8 mouse cellular contexts compared by ENCODE assay signal in the genomic region with DNA sequence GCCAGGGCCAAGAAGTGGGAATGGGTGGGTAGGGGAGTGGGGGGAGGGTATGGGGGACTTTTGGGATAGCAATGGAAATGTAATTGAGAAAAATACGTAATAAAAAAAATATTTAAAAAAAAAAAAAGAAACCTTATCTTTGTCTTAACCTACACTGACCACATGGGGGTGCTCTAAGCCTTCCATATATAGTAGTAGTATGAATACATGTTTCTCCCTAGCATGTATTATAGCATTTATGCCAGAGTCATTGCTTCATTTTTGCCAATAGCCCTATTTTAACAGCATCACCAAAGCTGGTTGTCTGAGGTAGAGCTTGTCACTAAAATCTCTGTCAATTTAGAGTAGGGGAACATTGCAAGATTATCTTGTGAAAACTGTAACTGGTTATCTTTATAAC. TPM values are rescaled to one million over a fixed set of nuclear protein-coding genes. Genes with fewer than 3 reads are reported as not detected.
DNase-seq lines count a peak whose midpoint lies in the region; ATAC-seq and TF ChIP-seq lines count a peak whose summit lies in the region.

No protein-coding gene starts in this region.

- no peaks in the 10 kb centered on the region for H3K27me3 ChIP-seq in lung, embryonic 14.5 days (ENCODE audit: insufficient read depth, low read length)
- H3K27me3 ChIP-seq in midbrain, embryonic 16.5 days (ENCODE audit: control insufficient read depth, insufficient read depth, low read depth, low read length), result no peaks in the 10 kb centered on the region

- H3K4me1 ChIP-seq in lung, embryonic 14.5 days (ENCODE audit: insufficient read depth), result no peaks in the 10 kb centered on the region
- H3K4me1 ChIP-seq in lung, adult 2 months (ENCODE audit: control insufficient read depth, insufficient read depth, low read length), result no peaks in the 10 kb centered on the region
- H3K4me1 ChIP-seq in midbrain, embryonic 16.5 days (ENCODE audit: control insufficient read depth, insufficient read depth, low read length), result no peaks in the 10 kb centered on the region

- no peak for DNase-seq in frontal cortex, postnatal 14 days (ENCODE audit: low spot score in 2 of 2)
- peak; percentile 79 for DNase-seq in lung, embryonic 14.5 days
- no peak for DNase-seq in lung, adult 2 months
- peak; percentile 64 for DNase-seq in embryo, embryonic 11 days
- DNase-seq in urinary bladder, postnatal 4 days (ENCODE audit: low spot score in 2 of 2), result no peak
- DNase-seq in testis, postnatal 14 days (ENCODE audit: low spot score), result no peak

- WGBS in lung, embryonic 14.5 days, result 10% methylated on average over 1 of the region's 1 CpGs
- WGBS in lung, adult 2 months, result 8% methylated on average over 1 of the region's 1 CpGs
- 12% methylated on average over 1 of the region's 1 CpGs for WGBS in midbrain, embryonic 16.5 days

- no peak for TF ChIP-seq POLR2A in lung, adult 2 months (IDR thresholded peaks at IDR 0.05; ENCODE audit: borderline replicate concordance, extremely low read depth, low read depth, low read length)

- no peak overlapping the region for H3K9ac ChIP-seq in lung, embryonic 14.5 days
- H3K9ac ChIP-seq in midbrain, embryonic 16.5 days (ENCODE audit: low read depth, low read length), result no peak overlapping the region

- H3K4me2 ChIP-seq in lung, embryonic 14.5 days, result no peak overlapping the region
- H3K4me2 ChIP-seq in midbrain, embryonic 16.5 days (ENCODE audit: low read length), result no peak overlapping the region

- ATAC-seq in frontal cortex, adult (ENCODE audit: low TSS enrichment), result peak; percentile 90
- no peak for ATAC-seq in lung, embryonic 14.5 days (ENCODE audit: insufficient read depth)
- peak; percentile 84 for ATAC-seq in midbrain, embryonic 16.5 days

- H3K36me3 ChIP-seq in lung, embryonic 14.5 days (ENCODE audit: insufficient read depth), result no peaks in the 10 kb centered on the region
- no peaks in the 10 kb centered on the region for H3K36me3 ChIP-seq in midbrain, embryonic 16.5 days (ENCODE audit: control insufficient read depth, insufficient read depth, low read length)

- no peak overlapping the region for H3K4me3 ChIP-seq in lung, embryonic 14.5 days (ENCODE audit: low read depth, low read length)
- H3K4me3 ChIP-seq in lung, adult 2 months (replicated peaks; ENCODE audit: extremely low read depth, low read depth, low read length), result no peak overlapping the region
- H3K4me3 ChIP-seq in midbrain, embryonic 16.5 days (ENCODE audit: low read depth, low read length), result no peak overlapping the region

- peak; percentile 59 for TF ChIP-seq CTCF in lung, embryonic 14.5 days (IDR thresholded peaks at IDR 0.05; ENCODE audit: low read depth)
- no peak for TF ChIP-seq CTCF in lung, adult 2 months (IDR thresholded peaks at IDR 0.05; ENCODE audit: insufficient read depth, low read length)

- H3K9me3 ChIP-seq in lung, embryonic 14.5 days (ENCODE audit: low read depth, low read length), result no peaks in the 10 kb centered on the region; the same call in 1 of the 2 replicates
- H3K9me3 ChIP-seq in midbrain, embryonic 16.5 days (replicated peaks; ENCODE audit: control insufficient read depth, low read length, poor library complexity, severe bottlenecking), result no peaks in the 10 kb centered on the region

- H3K27ac ChIP-seq in lung, embryonic 14.5 days (ENCODE audit: low read depth), result no peak overlapping the region
- H3K27ac ChIP-seq in midbrain, embryonic 16.5 days (ENCODE audit: low read length), result no peak overlapping the region

RNA-seq across cellular contexts. Expression of gene AW209491, which starts 19.3 kb away (rescaled TPM):
- 24.8 and 26.8 TPM in 2 replicates for polyA plus RNA-seq in lung, embryonic 14.5 days (2014; fragmentation: Nextera tagmentation; extraction: Ambion mirVana)
- polyA plus RNA-seq in lung, adult 2 months (2012; rRNA removed), result 3.1 and 4.8 TPM in 2 replicates
- polyA plus RNA-seq in midbrain, embryonic 16.5 days (2015; fragmentation: Nextera tagmentation; extraction: Ambion mirVana), result 49.9 and 59.5 TPM in 2 replicates

RNA-seq across cellular contexts. Expression of gene Psma2, which starts 36.3 kb away (rescaled TPM):
- 198 and 212 TPM in 2 replicates for polyA plus RNA-seq in lung, embryonic 14.5 days (2014; fragmentation: Nextera tagmentation; extraction: Ambion mirVana)
- polyA plus RNA-seq in lung, adult 2 months (2012; rRNA removed), result 22.8 and 38.8 TPM in 2 replicates
- 159 and 168 TPM in 2 replicates for polyA plus RNA-seq in midbrain, embryonic 16.5 days (2015; fragmentation: Nextera tagmentation; extraction: Ambion mirVana)

RNA-seq across cellular contexts. Expression of gene Mrpl32, which starts 36.3 kb away (rescaled TPM):
- 101 and 109 TPM in 2 replicates for polyA plus RNA-seq in lung, embryonic 14.5 days (2014; fragmentation: Nextera tagmentation; extraction: Ambion mirVana)
- 4.3 and 4.6 TPM in 2 replicates for polyA plus RNA-seq in lung, adult 2 months (2012; rRNA removed)
- polyA plus RNA-seq in midbrain, embryonic 16.5 days (2015; fragmentation: Nextera tagmentation; extraction: Ambion mirVana), result 107 and 110 TPM in 2 replicates

Comparison
In these comparisons a context has a peak if more than half of its experiments do, and no peak if none do; other contexts are left out.
1. DNase-seq: peak in lung, embryonic 14.5 days (single experiment) and embryo, embryonic 11 days (single experiment); none in frontal cortex, postnatal 14 days (0 of 2), lung, adult 2 months (single experiment), urinary bladder, postnatal 4 days (0 of 2) and testis, postnatal 14 days (single experiment).
2. RNA of gene Mrpl32, which starts 36.3 kb away (polyA plus RNA-seq): 107 to 110 TPM in midbrain, embryonic 16.5 days and 101 to 109 TPM in lung, embryonic 14.5 days; 4.3 to 4.6 TPM in lung, adult 2 months; every median in the first group is over 10 times any median in the second.